Mouse (Mus musculus) liver, embryonic 13.5 days (tissue): Measurements from ENCODE around the gene Jsrp1. TPM values are rescaled to one million over a fixed set of nuclear protein-coding genes. Genes with fewer than 3 reads are reported as not detected.

Experiments
- ATAC-seq: fragments of 200-750 bp; cut with Nextera tagmentation; 2 replicates; pipeline ENCODE4 v1.8.0; 2017; ENCODE audit warnings: low read depth, mild to moderate bottlenecking, moderate number of reproducible peaks, moderate library complexity
- DNase-seq: peaks from one replicate; pipeline ENCODE4 v3.0.0; 2022
- H3K27ac ChIP-seq: fragments of 300-500 bp; sonication (generic); 2 replicates; pipeline ENCODE4 v1.5.1; 2015; ENCODE audit warnings: moderate library complexity, mild to moderate bottlenecking, inconsistent platforms
- H3K27me3 ChIP-seq: fragments of 300-500 bp; sonication (generic); 2 replicates; pipeline ENCODE4 v1.6.1; 2015; ENCODE audit warnings: mild to moderate bottlenecking, inconsistent platforms
- H3K36me3 ChIP-seq: fragments of 300-500 bp; sonication (generic); 2 replicates; pipeline ENCODE4 v1.6.1; 2015; ENCODE audit warnings: mild to moderate bottlenecking, inconsistent platforms
- H3K4me1 ChIP-seq: fragments of 300-500 bp; sonication (generic); replicated peaks from 2 replicates; pipeline ENCODE4 v1.6.1; 2015; ENCODE audit warnings: inconsistent platforms
- H3K4me2 ChIP-seq: fragments of 300-500 bp; sonication (generic); 2 replicates; pipeline ENCODE4 v1.6.1; 2015; ENCODE audit warnings: inconsistent platforms, mild to moderate bottlenecking, moderate library complexity
- H3K4me3 ChIP-seq: fragments of 300-500 bp; sonication (generic); replicated peaks from 2 replicates; pipeline ENCODE4 v1.5.1; 2015; ENCODE audit warnings: mild to moderate bottlenecking, inconsistent platforms
- H3K9ac ChIP-seq: fragments of 300-500 bp; sonication (generic); 2 replicates; pipeline ENCODE4 v1.6.1; 2015; ENCODE audit warnings: mild to moderate bottlenecking, inconsistent platforms
- H3K9me3 ChIP-seq: fragments of 300-500 bp; sonication (generic); replicated peaks from 2 replicates; pipeline ENCODE4 v1.6.1; 2016; ENCODE audit warnings: inconsistent platforms
- WGBS: fragments of 180-500 bp; shearing (Covaris S2); methylation state at CpG from one replicate; pipeline ENCODE4 v1.1.7; 2015; ENCODE audit not compliant: insufficient replicate concordance; 5-methylcytosine and 5-hydroxymethylcytosine counted together
- polyA plus RNA-seq: library from polyadenylated mRNA; unstranded; fragments of >200 nt; fragmentation: Nextera tagmentation; extraction: Ambion mirVana; gene quantifications from 2 replicates; pipeline ENCODE4 v1.2.1, GENCODE M21; 2015

The Jsrp1 gene
- polyA plus RNA-seq, 1 experiment from 2014 or later = 0.38 TPM

- no peak overlapping the region for H3K27ac ChIP-seq
- DNase-seq (no peak), ATAC-seq (no peak)
- 56% methylated on average over 8 of the region's 8 CpGs for WGBS
- no peaks in the 10 kb centered on the region for H3K9me3 ChIP-seq
- peaks cover 72% of the 10 kb centered on the region for H3K27me3 ChIP-seq
- no peak overlapping the region for H3K4me3 ChIP-seq
- H3K36me3 ChIP-seq = 0 out of 2 replicates have a peak, but pooled peaks cover 3% of the 10 kb centered on the region
- H3K4me2 ChIP-seq = no peak overlapping the region
- H3K9ac ChIP-seq = no peak overlapping the region
- peaks cover 28% of the 10 kb centered on the region for H3K4me1 ChIP-seq
These were observed 31.9 kb upstream of the Jsrp1 start for GRCm38 (mm10) chr10:80845055-80845693.

DNA sequence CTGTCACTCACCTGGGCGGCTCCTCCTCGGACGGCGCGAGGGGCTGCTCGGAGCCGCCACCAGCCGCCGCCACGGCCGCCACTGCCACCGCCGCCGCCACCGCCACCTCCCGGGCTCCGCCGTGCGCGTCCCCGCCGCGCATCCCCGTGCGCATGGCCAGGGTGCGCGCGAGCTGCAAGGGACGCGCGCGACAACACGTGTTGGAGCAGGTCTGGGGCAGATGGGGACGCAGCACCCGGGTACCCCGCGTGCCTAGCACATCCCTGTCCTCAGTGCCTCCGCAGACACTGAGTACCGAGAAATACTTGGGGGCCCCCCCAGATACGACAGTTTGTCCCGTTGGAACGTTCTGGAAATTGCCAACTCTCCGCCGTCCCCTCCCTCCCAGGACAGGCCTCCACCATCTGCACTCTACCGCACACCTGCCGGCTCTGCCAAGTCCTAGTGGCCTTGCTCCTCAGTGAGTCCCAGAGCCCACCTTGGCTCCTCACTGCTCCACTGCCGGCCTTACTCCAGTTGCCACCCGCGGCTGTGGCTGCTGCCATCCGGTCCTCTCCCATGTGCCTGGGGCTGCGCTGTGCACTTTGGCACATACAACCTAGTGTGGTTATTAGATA lies 30.7 kb upstream of the Jsrp1 start, which contains the start of gene Lingo3:
TSS of gene Lingo3 (minus strand) at position 109 of the 617 bp plus-strand sequence.
- Histone ChIP-seq H3K9me3 (no peaks in the 10 kb centered on the region), H3K4me3 (peak within 1 kb of the TSS; percentile 39), H3K36me3 (no peaks in the 10 kb centered on the region), H3K27me3 (peaks cover 82% of the 10 kb centered on the region), H3K27ac (no peak within 1 kb of the TSS), H3K4me1 (peaks cover 20% of the 10 kb centered on the region), H3K4me2 (peak within 1 kb of the TSS; percentile 47), H3K9ac (no peak within 1 kb of the TSS)
- ATAC-seq (no peak), DNase-seq (no peak)
- WGBS = 5% methylated on average over 42 of the region's 51 CpGs

GRCm38 (mm10) chr10:80843087-80843930 lies 30.0 kb upstream of the Jsrp1 start:
- H3K4me1 ChIP-seq = peaks cover 13% of the 10 kb centered on the region
- 10% methylated on average over 32 of the region's 32 CpGs for WGBS
- peak overlapping the region; percentile 39 for H3K4me3 ChIP-seq
- ATAC-seq = no peak
- H3K27me3 ChIP-seq = peaks cover 89% of the 10 kb centered on the region
- H3K36me3 ChIP-seq = no peaks in the 10 kb centered on the region
- no peak overlapping the region for H3K9ac ChIP-seq
- no peaks in the 10 kb centered on the region for H3K9me3 ChIP-seq
- no peak overlapping the region for H3K27ac ChIP-seq
- no peak for DNase-seq
- peak overlapping the region; percentile 47 for H3K4me2 ChIP-seq

DNA sequence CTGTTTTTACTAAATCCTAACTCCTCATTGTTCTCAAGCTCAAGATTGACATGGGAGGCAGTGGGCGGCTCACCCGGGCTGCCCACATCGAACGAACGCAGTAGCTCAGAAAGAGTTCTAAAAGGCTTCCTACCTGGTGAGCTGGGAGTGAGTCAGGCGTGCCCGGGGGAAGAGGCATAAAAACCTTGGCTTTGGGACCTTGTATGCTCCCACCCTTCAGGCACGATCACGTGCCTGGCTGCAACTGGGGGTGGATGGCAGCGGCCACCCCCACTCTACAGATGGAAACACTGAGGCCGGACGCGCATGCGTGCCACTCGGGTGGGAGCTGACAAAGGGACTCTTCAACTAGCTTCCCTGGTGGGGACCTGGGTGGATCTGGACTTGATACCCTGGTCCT lies 29.0 kb upstream of the Jsrp1 start:
- Histone ChIP-seq H3K27ac (no peak overlapping the region), H3K4me2 (no peak overlapping the region), H3K9ac (no peak overlapping the region), H3K27me3 (peaks cover 98% of the 10 kb centered on the region), H3K36me3 (no peaks in the 10 kb centered on the region), H3K4me3 (no peak overlapping the region), H3K9me3 (no peaks in the 10 kb centered on the region), H3K4me1 (peaks cover 10% of the 10 kb centered on the region)
- DNase-seq (no peak), ATAC-seq (no peak)
- WGBS = 68% methylated on average over 15 of the region's 15 CpGs

GRCm38 (mm10) chr10:80841685-80842084 lies 28.4 kb upstream of the Jsrp1 start:
- Histone ChIP-seq H3K9me3 (no peaks in the 10 kb centered on the region), H3K36me3 (no peaks in the 10 kb centered on the region), H3K27me3 (peaks cover 98% of the 10 kb centered on the region), H3K27ac (no peak overlapping the region), H3K9ac (no peak overlapping the region), H3K4me3 (no peak overlapping the region), H3K4me2 (no peak overlapping the region), H3K4me1 (peaks cover 16% of the 10 kb centered on the region)
- WGBS = 74% methylated on average over 2 of the region's 2 CpGs
- ATAC-seq = no peak
- no peak for DNase-seq

DNA sequence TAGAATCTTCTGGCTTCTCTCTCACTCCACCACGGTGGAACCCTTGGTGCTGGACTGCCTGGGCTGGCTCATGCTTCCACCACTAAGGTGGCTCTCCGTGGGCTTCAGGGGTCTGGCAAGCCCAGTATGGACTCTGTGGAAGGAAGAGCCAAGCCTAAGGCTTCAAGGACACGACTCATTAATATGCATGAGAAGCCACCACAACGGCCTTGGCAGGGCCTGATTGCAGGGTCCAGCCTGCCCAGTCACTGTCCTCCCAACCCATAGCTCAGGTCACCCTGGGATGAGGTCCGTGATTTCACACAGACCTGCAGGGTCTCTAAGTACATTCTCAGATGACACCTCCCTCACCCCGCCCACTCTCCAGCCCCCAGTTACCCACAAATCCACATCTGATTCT lies 26.6 kb upstream of the Jsrp1 start:
- Histone ChIP-seq H3K9me3 (0 out of 2 replicates have a peak, but pooled peaks cover 5% of the 10 kb centered on the region), H3K4me3 (no peak overlapping the region), H3K4me1 (peaks cover 19% of the 10 kb centered on the region), H3K36me3 (no peaks in the 10 kb centered on the region), H3K4me2 (no peak overlapping the region), H3K9ac (no peak overlapping the region), H3K27me3 (peaks cover 98% of the 10 kb centered on the region), H3K27ac (no peak overlapping the region)
- ATAC-seq = no peak
- 52% methylated on average over 6 of the region's 6 CpGs for WGBS
- no peak for DNase-seq

GRCm38 (mm10) chr10:80838346-80838912 lies 25.1 kb upstream of the Jsrp1 start:
- H3K9me3 ChIP-seq = 0 out of 2 replicates have a peak, but pooled peaks cover 5% of the 10 kb centered on the region
- H3K9ac ChIP-seq = no peak overlapping the region
- no peak overlapping the region for H3K4me3 ChIP-seq
- H3K27ac ChIP-seq = no peak overlapping the region
- WGBS = 39% methylated on average over 2 of the region's 2 CpGs
- H3K36me3 ChIP-seq = no peaks in the 10 kb centered on the region
- ATAC-seq = no peak
- no peak for DNase-seq
- no peak overlapping the region for H3K4me2 ChIP-seq
- H3K4me1 ChIP-seq = peaks cover 16% of the 10 kb centered on the region
- peaks cover 98% of the 10 kb centered on the region for H3K27me3 ChIP-seq

GRCm38 (mm10) chr10:80837827-80838226 lies 24.5 kb upstream of the Jsrp1 start:
- peaks cover 98% of the 10 kb centered on the region for H3K27me3 ChIP-seq
- ATAC-seq (no peak), DNase-seq (no peak)
- H3K9me3 ChIP-seq = 0 out of 2 replicates have a peak, but pooled peaks cover 5% of the 10 kb centered on the region
- H3K27ac ChIP-seq = no peak overlapping the region
- peaks cover 14% of the 10 kb centered on the region for H3K4me1 ChIP-seq
- H3K9ac ChIP-seq = no peak overlapping the region
- no peaks in the 10 kb centered on the region for H3K36me3 ChIP-seq
- WGBS = 53% methylated on average over 2 of the region's 2 CpGs
- H3K4me2 ChIP-seq = no peak overlapping the region
- no peak overlapping the region for H3K4me3 ChIP-seq

GRCm38 (mm10) chr10:80836949-80837379 lies 23.7 kb upstream of the Jsrp1 start:
- ATAC-seq (no peak), DNase-seq (no peak)
- Histone ChIP-seq H3K9me3 (0 out of 2 replicates have a peak, but pooled peaks cover 5% of the 10 kb centered on the region), H3K4me1 (peaks cover 14% of the 10 kb centered on the region), H3K27me3 (peaks cover 97% of the 10 kb centered on the region), H3K27ac (no peak overlapping the region), H3K4me3 (no peak overlapping the region), H3K36me3 (no peaks in the 10 kb centered on the region), H3K9ac (no peak overlapping the region), H3K4me2 (no peak overlapping the region)
- WGBS = 40% methylated on average over 7 of the region's 7 CpGs

GRCm38 (mm10) chr10:80835617-80836016 lies 22.3 kb upstream of the Jsrp1 start:
- Histone ChIP-seq H3K4me1 (peaks cover 27% of the 10 kb centered on the region), H3K4me2 (no peak overlapping the region), H3K27me3 (peaks cover 83% of the 10 kb centered on the region), H3K9me3 (0 out of 2 replicates have a peak, but pooled peaks cover 5% of the 10 kb centered on the region), H3K4me3 (no peak overlapping the region), H3K36me3 (peaks cover 2% of the 10 kb centered on the region), H3K9ac (no peak overlapping the region), H3K27ac (no peak overlapping the region)
- 54% methylated on average over 30 of the region's 30 CpGs for WGBS
- DNase-seq (no peak), ATAC-seq (no peak)

DNA sequence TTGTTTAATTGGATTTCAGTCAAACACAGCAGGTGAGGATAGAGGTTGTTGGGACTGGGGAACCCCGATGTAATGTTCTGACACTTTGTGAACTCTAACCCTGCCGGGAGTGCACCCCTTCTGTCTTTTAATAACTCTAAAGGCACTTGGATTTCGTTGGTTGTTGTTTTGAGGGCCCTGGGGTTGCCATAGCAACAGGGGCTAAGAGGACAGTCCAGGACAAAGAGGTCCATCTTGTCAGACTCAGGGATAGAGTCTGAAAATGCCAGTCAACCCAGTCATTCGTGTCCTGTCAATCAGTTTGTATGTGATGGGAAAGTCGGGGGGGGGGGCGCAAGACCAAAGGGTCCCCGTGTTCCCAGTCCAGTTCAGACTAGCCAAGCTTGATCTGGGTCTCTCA lies 19.5 kb upstream of the Jsrp1 start:
- peaks cover 52% of the 10 kb centered on the region for H3K4me1 ChIP-seq
- H3K27ac ChIP-seq = no peak overlapping the region
- H3K9me3 ChIP-seq = 0 out of 2 replicates have a peak, but pooled peaks cover 5% of the 10 kb centered on the region
- H3K9ac ChIP-seq = no peak overlapping the region
- H3K27me3 ChIP-seq = peaks cover 57% of the 10 kb centered on the region
- no peak overlapping the region for H3K4me2 ChIP-seq
- DNase-seq (no peak), ATAC-seq (no peak)
- 67% methylated on average over 7 of the region's 7 CpGs for WGBS
- no peak overlapping the region for H3K4me3 ChIP-seq
- H3K36me3 ChIP-seq = peaks cover 28% of the 10 kb centered on the region
